Comparison of ENCODE assay signal across 10 mouse cellular contexts in the genomic region with DNA sequence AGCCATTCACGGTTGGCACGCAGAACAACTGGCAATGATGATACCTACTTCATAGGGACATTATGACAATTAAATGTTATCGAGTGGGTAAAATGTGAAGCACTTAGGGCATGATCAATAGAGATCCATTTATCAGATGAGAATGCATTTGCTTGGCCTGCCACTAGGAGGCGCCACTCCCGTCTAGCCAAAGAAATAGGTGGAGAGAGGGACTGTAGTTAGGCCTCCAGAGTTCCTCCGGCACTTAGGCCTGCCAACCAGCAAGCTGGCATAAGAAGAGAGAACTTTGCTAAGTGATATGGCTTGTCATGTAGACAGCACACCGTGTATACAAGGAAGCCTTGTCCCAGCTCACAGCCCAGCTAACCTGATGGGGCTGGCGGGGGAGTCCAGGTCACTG. TPM values are rescaled to one million over a fixed set of nuclear protein-coding genes. Genes with fewer than 3 reads are reported as not detected.
DNase-seq lines count a peak whose midpoint lies in the region; ATAC-seq and TF ChIP-seq lines count a peak whose summit lies in the region.
"Had no signal": no experiment of that assay in that cellular context is flagged by ENCODE, and none has a peak within 500 bp of the region (broad histone marks: within the 10 kb centered on the region; RNA-seq: fewer than 3 reads in every experiment).

No protein-coding gene starts in this region.

- no peak for ATAC-seq in neural tube, embryonic 15.5 days (ENCODE audit: low FRiP score)
- ATAC-seq in lung, postnatal 0 days = no peak
- no peak for ATAC-seq in megakaryocyte, adult 5-6 weeks (ENCODE audit: poor library complexity, severe bottlenecking)

- no peak for TF ChIP-seq POLR2A in brain, embryonic 14.5 days (IDR thresholded peaks at IDR 0.05; ENCODE audit: borderline replicate concordance, extremely low read depth, insufficient read depth, insufficient read length, poor library complexity, severe bottlenecking)

- WGBS in neural tube, embryonic 15.5 days = 54% methylated on average over 8 of the region's 8 CpGs
- WGBS in lung, postnatal 0 days = 49% methylated on average over 8 of the region's 8 CpGs

- H3K36me3 ChIP-seq in neural tube, embryonic 15.5 days = peaks cover 51% of the 10 kb centered on the region
- H3K36me3 ChIP-seq in lung, postnatal 0 days (ENCODE audit: insufficient read depth, low read length) = 0 out of 2 replicates have a peak, but pooled peaks cover 5% of the 10 kb centered on the region

- H3K4me3 ChIP-seq in neural tube, embryonic 15.5 days (replicated peaks) = no peak overlapping the region
- no peak overlapping the region for H3K4me3 ChIP-seq in lung, postnatal 0 days (ENCODE audit: low read depth, low read length)

- DNase-seq in gastrocnemius, postnatal 14 days = peak; percentile 39
- no peak for DNase-seq in gastrocnemius, postnatal 36 days
- peak; percentile 66 for DNase-seq in neural tube, embryonic 10.5 days (ENCODE audit: extremely low spot score, low spot score)
- peak; percentile 53 for DNase-seq in brain, embryonic 14.5 days (ENCODE audit: low read depth)
- peak; percentile 55 for DNase-seq in lung, postnatal 0 days (ENCODE audit: low spot score)
- DNase-seq in frontal cortex, postnatal 36 days (ENCODE audit: low spot score in 2 of 2) = no peak

- no peaks in the 10 kb centered on the region for H3K9me3 ChIP-seq in neural tube, embryonic 15.5 days (replicated peaks)
- H3K9me3 ChIP-seq in lung, postnatal 0 days (ENCODE audit: low read length) = no peaks in the 10 kb centered on the region

- no peak overlapping the region for H3K4me2 ChIP-seq in neural tube, embryonic 15.5 days
- no peak overlapping the region for H3K4me2 ChIP-seq in lung, postnatal 0 days (replicated peaks; ENCODE audit: low read depth, low read length)

- H3K27ac ChIP-seq in neural tube, embryonic 15.5 days (replicated peaks) = no peak overlapping the region
- no peak overlapping the region for H3K27ac ChIP-seq in lung, postnatal 0 days (ENCODE audit: low read length)

- no peak overlapping the region for H3K9ac ChIP-seq in neural tube, embryonic 15.5 days (replicated peaks)
- H3K9ac ChIP-seq in lung, postnatal 0 days (replicated peaks; ENCODE audit: low read depth) = no peak overlapping the region

- intact Hi-C loops in gastrocnemius, postnatal 14 days (cut with DNase I; ENCODE audit: low total_unique reads) = loop anchor here (5.0 kb wide), 1 partner anchor 55 kb away; no protein-coding TSS in a partner anchor
- intact Hi-C loops in gastrocnemius, postnatal 36 days (cut with DNase I) = no loop called here

- no peak for TF ChIP-seq EP300 in lung, postnatal 0 days (IDR thresholded peaks at IDR 0.05)

- no peaks in the 10 kb centered on the region for H3K27me3 ChIP-seq in neural tube, embryonic 15.5 days (replicated peaks)
- no peaks in the 10 kb centered on the region for H3K27me3 ChIP-seq in lung, postnatal 0 days (replicated peaks; ENCODE audit: insufficient read depth, low read length)

- peaks cover 35% of the 10 kb centered on the region for H3K4me1 ChIP-seq in neural tube, embryonic 15.5 days
- H3K4me1 ChIP-seq in lung, postnatal 0 days (ENCODE audit: insufficient read depth, low read depth, low read length) = no peaks in the 10 kb centered on the region

- TF ChIP-seq CTCF in brain, embryonic 14.5 days (IDR thresholded peaks at IDR 0.05; ENCODE audit: borderline replicate concordance, extremely low read depth, insufficient read depth, insufficient read length) = peak; percentile 88
- TF ChIP-seq CTCF in lung, postnatal 0 days (IDR thresholded peaks at IDR 0.05) = peak; percentile 93

RNA-seq across cellular contexts. Expression of a gene that starts 3.8 kb away (rescaled TPM):
- not detected for total RNA-seq in gastrocnemius, postnatal 14 days (2021)
- total RNA-seq in gastrocnemius, postnatal 36 days (2021) = not detected
- not detected in 2 replicates for polyA plus RNA-seq in neural tube, embryonic 15.5 days (2015; fragmentation: Nextera tagmentation; extraction: Ambion mirVana)
- not detected in 2 replicates for polyA plus RNA-seq in brain, embryonic 14.5 days (2012; rRNA removed)
- not detected in 2 replicates for polyA plus RNA-seq in lung, postnatal 0 days (2015; fragmentation: Nextera tagmentation; extraction: Ambion mirVana)
- not detected in 2 replicates for total RNA-seq in megakaryocyte, adult 5-6 weeks (2015)
- total RNA-seq in megakaryocyte, adult 5-6 weeks (2017) = not detected in 2 replicates
- total RNA-seq: layer of hippocampus, adult 8-10 months had no signal
- polyA plus RNA-seq: neural tube, embryonic 14.5 days had no signal

RNA-seq across cellular contexts. Expression of a gene that starts 4.2 kb away (rescaled TPM):
- under 1 TPM; 0.53 to 0.55 TPM for total RNA-seq in gastrocnemius, postnatal 14 days (2021)
- under 1 TPM; 0.36 to 0.59 TPM for total RNA-seq in gastrocnemius, postnatal 36 days (2021)
- 13.2 and 14.0 TPM in 2 replicates for polyA plus RNA-seq in neural tube, embryonic 15.5 days (2015; fragmentation: Nextera tagmentation; extraction: Ambion mirVana)
- 73.5 and 75.5 TPM in 2 replicates for polyA plus RNA-seq in brain, embryonic 14.5 days (2012; rRNA removed)
- 0.32 and 0.50 TPM in 2 replicates for polyA plus RNA-seq in lung, postnatal 0 days (2015; fragmentation: Nextera tagmentation; extraction: Ambion mirVana)
- total RNA-seq in megakaryocyte, adult 5-6 weeks (2015) = 0.27 and 0.78 TPM in 2 replicates
- 0.51 and 0.57 TPM in 2 replicates for total RNA-seq in megakaryocyte, adult 5-6 weeks (2017)

RNA-seq across cellular contexts. Expression of a gene that starts 15.7 kb away (rescaled TPM):
- not detected for total RNA-seq in gastrocnemius, postnatal 14 days (2021)
- total RNA-seq in gastrocnemius, postnatal 36 days (2021) = under 1 TPM in 1 of 2 experiments, not detected in 1; 0.26 TPM
- polyA plus RNA-seq in neural tube, embryonic 15.5 days (2015; fragmentation: Nextera tagmentation; extraction: Ambion mirVana) = 0.04 and 27.8 TPM in 2 replicates
- polyA plus RNA-seq in brain, embryonic 14.5 days (2012; rRNA removed) = 0.07 TPM in 1 of 2 replicates, not detected in the other
- 0.04 TPM in 1 of 2 replicates, not detected in the other for polyA plus RNA-seq in lung, postnatal 0 days (2015; fragmentation: Nextera tagmentation; extraction: Ambion mirVana)
- total RNA-seq in megakaryocyte, adult 5-6 weeks (2015) = not detected in 2 replicates
- not detected in 2 replicates for total RNA-seq in megakaryocyte, adult 5-6 weeks (2017)

RNA-seq across cellular contexts. Expression of a gene that starts 19.1 kb away (rescaled TPM):
- total RNA-seq in gastrocnemius, postnatal 14 days (2021) = 100 to 1,000 TPM; 196 to 203 TPM
- 100 to 1,000 TPM; 167 to 169 TPM for total RNA-seq in gastrocnemius, postnatal 36 days (2021)
- polyA plus RNA-seq in neural tube, embryonic 15.5 days (2015; fragmentation: Nextera tagmentation; extraction: Ambion mirVana) = 446 and 448 TPM in 2 replicates
- polyA plus RNA-seq in brain, embryonic 14.5 days (2012; rRNA removed) = 257 and 335 TPM in 2 replicates
- 231 and 251 TPM in 2 replicates for polyA plus RNA-seq in lung, postnatal 0 days (2015; fragmentation: Nextera tagmentation; extraction: Ambion mirVana)
- total RNA-seq in megakaryocyte, adult 5-6 weeks (2015) = 133 and 145 TPM in 2 replicates
- total RNA-seq in megakaryocyte, adult 5-6 weeks (2017) = 41.4 and 51.1 TPM in 2 replicates

RNA-seq across cellular contexts. Expression of a gene that starts 31.2 kb away (rescaled TPM):
- total RNA-seq in gastrocnemius, postnatal 14 days (2021) = 1 to 10 TPM; 2.9 to 3.3 TPM
- 1 to 10 TPM; 1.5 to 3.3 TPM for total RNA-seq in gastrocnemius, postnatal 36 days (2021)
- 4.4 and 6.5 TPM in 2 replicates for polyA plus RNA-seq in neural tube, embryonic 15.5 days (2015; fragmentation: Nextera tagmentation; extraction: Ambion mirVana)
- polyA plus RNA-seq in brain, embryonic 14.5 days (2012; rRNA removed) = 12.8 and 14.5 TPM in 2 replicates
- polyA plus RNA-seq in lung, postnatal 0 days (2015; fragmentation: Nextera tagmentation; extraction: Ambion mirVana) = 3.8 and 6.2 TPM in 2 replicates
- total RNA-seq in megakaryocyte, adult 5-6 weeks (2015) = 4.3 and 4.8 TPM in 2 replicates
- total RNA-seq in megakaryocyte, adult 5-6 weeks (2017) = 4.1 and 4.9 TPM in 2 replicates

Comparison
In these comparisons a context has a peak if more than half of its experiments do, and no peak if none do; other contexts are left out.
1. DNase-seq: peak in gastrocnemius, postnatal 14 days (single experiment), neural tube, embryonic 10.5 days (single experiment), brain, embryonic 14.5 days (single experiment) and lung, postnatal 0 days (single experiment); none in gastrocnemius, postnatal 36 days (0 of 2) and frontal cortex, postnatal 36 days (0 of 2).